Mouse (Mus musculus): ENCODE measurements around the gene Srgap3. TPM values are rescaled to one million over a fixed set of nuclear protein-coding genes. Genes with fewer than 3 reads are reported as not detected.

Srgap3 gene
- total RNA-seq, 1 experiment from 2014 or later = 25.1 TPM

Other genes with a start within 250 kb of the Srgap3 start
- gene Thumpd3, start 99.0 kb upstream of the Srgap3 start, total RNA-seq (2021) = 39.1 and 48.1 TPM in 2 replicates
- gene Setd5, start 130.1 kb upstream of the Srgap3 start, total RNA-seq (2021) = 128 TPM in 2 replicates
- 2.8 and 5.0 TPM in 2 replicates for gene Lhfpl4, start 248.1 kb upstream of the Srgap3 start, total RNA-seq (2021)

All from adrenal gland, postnatal 25 days (tissue).